Mouse (Mus musculus) mature B cell (primary cell): ENCODE data around the gene Gm28043.

Experiments used
- in situ Hi-C: fragments of 300-500 bp; cut with MboI; formaldehyde crosslinking; loops from 2 replicates; pipeline ENCODE4 v1.14.3; 2019

Gene Gm28043

DNA sequence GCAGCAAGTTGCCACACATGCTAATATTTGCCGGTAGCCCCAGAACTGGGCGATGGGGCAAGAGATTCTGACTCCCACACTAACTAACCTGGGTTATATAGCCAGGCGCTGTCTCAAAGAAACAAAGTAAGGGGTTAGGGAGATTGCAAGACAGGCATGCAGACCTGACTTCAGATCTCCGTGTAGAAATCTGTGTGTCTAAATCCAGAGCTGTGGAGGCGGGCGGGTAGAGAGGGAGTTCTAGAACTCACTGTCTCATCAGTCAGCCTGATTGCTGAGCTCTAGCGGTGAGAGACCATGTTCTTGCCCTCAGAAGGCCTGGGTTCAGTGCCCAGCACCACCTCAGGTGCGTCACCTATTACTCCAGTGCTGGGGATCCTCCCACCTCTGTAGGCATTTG is 8.8 kb downstream of the Gm28043 start:
- in situ Hi-C loops = loop anchor here (25.0 kb wide), 1 partner anchor 264 kb away; no protein-coding TSS in a partner anchor

DNA sequence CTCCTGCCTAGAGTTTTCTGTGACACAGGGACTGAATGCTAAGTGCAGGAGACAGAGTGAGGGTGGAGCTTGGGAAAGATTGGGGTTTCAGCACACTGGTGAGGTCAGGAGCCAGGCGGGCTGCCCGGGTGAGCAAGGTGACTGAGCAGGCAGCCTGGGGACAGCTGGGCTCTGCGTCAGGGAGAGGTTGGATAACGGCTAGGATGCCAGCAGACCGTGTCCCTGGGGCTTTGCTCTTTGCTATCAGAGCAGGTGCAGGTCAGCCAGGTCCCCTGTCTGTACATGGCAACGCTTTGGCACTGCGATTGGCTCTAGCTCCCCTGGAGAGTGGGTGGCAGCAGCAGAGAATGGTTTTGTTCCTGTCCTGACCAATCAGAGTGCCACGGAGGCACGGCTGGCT is 12.6 kb downstream of the Gm28043 start:
- in situ Hi-C loops = no loop called here

DNA sequence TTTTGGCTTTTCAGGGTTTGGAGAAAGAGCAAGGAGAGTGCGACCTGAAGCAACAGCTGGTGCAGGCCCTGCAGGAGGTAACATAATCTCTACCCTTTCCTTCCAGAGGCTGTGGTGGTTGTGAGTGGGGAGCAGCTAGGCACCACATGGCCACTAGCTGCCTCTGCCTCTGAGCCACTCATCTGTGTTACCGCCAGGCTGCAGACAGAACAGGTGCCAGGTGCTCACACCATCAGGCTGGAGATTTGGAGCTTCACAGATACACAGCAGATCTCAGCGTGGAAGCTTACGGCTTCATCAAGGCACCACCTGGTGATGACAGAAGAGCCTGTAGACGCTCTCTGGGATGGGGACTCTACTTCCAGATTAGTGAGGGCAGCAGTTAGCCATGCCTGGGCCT is 14.3 kb downstream of the Gm28043 start:
- in situ Hi-C loops = no loop called here

DNA sequence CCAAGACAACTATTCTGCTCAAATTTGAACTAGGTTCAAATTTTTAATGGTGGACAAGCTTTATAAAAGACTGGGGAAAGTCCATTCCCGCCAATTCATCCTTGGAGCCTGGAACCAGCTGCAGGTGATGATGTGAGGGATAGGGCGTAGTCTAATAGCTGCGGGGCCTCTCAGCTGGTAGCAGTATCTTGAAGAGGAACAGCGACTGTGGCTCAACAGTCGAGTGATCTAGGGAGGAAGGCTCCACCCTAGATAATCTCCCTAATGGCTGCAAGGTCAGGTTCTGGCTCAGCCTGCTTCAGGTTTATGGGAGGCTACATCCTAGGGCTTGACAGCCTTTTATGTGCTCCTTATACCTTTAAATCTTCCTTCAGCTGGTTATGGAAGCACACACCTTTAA is 14.9 kb downstream of the Gm28043 start:
- in situ Hi-C loops = no loop called here

DNA sequence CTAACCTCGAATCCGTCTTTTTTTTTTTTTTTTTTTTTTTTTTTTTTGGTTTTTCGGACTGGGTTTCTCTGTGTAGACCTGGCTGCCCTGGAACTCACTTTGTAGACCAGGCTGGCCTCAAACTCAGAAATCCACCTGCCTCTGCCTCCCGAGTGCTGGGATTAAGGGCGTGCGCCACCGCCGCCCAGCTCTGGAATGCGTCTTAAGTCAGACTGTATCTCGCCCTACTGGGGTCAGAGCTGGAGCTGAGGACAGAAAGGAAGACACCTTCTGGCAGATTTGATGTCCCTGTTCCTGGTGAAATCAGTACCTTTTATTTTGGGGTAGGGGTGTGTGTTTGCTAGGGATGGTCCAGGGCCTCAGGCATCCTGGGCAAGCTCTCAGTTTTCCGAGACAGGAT is 17.6 kb downstream of the Gm28043 start:
- in situ Hi-C loops = no loop called here

DNA sequence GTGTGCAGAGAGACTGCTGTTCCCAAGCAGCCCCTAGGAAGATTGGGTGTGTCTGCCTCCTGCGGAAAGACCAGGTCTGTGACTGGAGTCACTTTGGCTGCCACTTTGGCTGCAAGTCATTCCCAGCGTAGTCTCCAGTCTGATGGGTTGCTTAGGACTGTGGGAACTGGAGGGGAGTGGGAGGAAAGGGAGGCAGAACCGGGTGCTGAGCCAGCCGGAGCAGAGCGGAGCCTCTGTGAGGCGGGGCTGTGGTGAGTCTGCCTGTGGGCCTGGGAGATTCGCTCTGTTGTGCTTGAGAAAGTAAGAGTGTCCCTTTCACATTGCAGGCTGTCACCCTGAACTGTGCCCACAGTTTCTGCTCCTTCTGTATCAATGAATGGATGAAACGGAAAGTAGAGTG is 20.8 kb downstream of the Gm28043 start:
- in situ Hi-C loops = no loop called here

DNA sequence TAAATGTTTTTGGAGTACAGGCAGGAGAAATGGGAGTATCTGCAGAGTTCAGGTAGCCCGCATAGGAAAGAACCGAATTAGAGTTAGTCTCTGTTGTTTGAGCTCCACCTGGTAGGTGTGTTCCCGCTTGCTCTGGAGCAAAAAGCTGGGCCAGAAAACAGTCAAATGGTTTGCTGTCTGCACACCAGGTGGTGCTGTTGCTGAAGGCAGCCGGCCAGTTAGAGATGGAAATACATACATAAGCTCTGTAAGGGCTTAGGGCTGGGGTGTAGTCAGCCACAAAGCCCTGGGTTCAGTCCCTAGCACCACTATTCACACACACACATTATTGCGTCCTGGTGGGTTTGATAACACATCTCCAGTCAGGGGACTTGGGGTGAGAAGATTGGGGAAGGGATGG is 21.4 kb downstream of the Gm28043 start:
- in situ Hi-C loops = no loop called here

DNA sequence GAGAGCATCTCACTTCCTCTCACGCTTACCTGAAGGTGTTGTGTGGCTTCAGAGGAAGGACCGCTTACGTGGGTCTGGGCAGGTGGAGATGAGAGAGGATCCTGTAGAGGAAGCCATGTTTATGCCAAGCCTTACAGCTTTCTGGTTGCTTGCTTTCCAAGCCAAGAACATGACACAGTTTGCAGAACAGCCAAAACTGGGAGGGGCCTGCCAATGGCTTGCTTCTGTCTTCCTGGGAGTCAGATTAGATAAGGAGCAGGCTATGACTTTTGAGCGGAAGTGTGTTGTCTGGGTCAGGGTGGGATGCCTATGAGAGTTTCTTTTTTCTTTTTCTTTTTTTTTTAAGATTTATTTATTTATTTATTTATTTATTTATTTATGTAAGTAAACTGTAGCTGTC is 22.7 kb downstream of the Gm28043 start:
- in situ Hi-C loops = no loop called here

DNA sequence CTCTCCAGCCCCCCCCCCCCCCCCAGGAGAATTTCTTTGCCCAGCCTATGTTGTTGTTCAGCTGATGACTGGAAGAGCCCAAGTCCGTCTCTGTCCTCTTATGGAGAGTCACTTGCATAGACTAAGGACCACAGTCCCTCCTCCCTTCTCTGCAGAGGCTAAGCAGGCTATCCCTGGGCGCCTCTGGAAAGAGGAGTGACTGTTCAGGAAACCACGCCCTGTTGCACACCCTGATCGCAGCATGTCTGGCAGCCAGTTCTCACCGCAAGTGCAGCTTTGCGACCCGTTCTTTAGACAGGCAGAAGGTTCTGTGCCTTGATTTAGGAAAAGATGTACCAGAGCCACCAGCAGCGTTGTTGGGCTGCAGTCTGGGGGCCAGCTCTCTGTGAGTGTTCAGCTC is 23.2 kb downstream of the Gm28043 start:
- in situ Hi-C loops = no loop called here

DNA sequence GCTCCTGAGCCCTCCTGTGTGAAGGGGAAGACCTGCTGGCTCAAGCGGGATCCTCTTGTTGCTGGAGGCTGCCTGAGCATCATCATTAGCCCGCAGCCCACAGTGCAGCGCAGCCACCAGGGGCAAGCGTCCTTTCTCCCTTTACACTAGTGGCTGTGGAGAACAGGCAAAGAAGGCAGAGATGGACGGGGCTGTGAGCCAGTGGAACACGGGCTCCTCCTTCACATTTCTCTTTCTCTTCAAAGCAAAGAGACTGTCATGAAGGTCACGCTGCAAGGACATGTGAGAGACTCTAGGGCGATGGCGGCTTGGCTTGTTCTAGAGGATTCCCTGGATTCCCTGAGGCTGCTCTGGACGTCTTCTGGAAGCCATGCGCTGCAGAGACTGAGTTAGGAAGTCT is 26.3 kb downstream of the Gm28043 start:
- in situ Hi-C loops = no loop called here

DNA sequence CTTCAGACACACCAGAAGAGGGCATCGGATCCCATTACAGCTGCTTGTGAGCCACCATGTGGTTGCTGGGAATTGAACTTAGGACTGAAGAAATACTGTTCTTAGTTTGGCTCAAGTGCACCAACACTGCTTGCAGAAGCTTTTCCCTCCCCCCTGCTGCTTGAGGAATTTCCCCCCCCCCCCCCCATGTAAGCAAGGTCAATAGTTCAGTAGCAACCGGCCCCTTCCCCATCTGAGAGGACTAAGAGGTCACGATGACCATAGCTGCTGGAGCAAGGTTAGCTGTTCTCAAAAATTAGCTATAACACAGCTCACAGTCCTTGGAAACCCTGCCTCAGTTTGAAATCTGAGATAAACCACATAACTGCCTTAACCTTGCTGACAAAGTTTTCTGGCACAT is 27.5 kb downstream of the Gm28043 start:
- in situ Hi-C loops = no loop called here

DNA sequence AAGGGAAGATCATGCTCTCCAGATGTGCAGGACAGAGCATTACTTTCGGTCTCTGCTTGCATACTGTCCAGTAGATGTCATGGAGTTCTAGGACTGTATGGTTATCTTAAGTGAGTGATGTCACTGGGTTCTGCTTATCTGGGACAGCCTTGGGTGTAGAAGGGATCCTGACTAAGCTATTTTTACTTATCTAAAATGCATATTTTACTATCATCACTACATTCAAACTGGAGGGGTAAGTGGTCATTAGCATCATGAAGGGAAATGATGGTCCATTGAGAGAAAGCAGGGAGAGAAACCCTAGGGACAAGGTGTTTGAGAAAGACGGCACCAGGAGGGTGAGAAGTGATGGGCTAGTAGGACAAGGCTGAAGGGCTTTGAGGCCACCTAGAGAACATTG is 43.6 kb downstream of the Gm28043 start:
- in situ Hi-C loops = no loop called here

DNA sequence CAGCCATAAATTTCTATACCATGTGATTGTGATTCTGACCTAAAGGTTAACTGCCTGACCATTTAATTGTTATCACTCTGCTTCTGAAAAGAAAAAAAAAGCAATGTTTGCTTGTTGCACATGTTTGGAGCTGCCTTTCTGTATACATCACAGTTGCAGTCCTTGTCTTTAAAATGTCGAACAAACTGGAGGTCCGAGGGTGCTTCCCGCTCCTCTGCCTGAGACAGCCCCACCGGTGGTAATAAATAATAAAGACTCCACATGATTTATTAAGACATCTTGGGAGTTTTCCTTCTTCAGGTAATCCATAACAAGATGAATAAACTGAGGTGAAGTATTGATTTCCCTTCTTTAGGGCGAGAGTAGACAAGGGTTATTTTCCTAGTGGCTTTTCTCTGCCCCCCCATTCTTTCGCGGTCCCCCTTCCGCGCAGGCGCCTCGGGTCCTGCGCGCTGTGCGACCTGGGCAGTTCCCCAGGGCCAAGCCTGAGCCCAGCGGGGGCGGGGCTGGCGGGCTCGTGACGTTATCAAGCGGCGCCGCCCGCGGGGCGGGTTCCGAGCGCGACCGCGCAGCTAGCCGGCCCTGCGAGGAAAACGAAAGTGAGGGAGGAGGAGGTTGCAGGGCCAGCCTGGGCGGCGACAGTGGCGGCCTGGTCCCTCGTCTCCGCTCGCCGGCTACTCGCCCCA is 45.5 kb downstream of the Gm28043 start, which contains the start of gene Cmtr1:
TSS of gene Cmtr1 (plus strand) at position 520 of the 686 bp plus-strand sequence.
- in situ Hi-C loops = no loop called here

DNA sequence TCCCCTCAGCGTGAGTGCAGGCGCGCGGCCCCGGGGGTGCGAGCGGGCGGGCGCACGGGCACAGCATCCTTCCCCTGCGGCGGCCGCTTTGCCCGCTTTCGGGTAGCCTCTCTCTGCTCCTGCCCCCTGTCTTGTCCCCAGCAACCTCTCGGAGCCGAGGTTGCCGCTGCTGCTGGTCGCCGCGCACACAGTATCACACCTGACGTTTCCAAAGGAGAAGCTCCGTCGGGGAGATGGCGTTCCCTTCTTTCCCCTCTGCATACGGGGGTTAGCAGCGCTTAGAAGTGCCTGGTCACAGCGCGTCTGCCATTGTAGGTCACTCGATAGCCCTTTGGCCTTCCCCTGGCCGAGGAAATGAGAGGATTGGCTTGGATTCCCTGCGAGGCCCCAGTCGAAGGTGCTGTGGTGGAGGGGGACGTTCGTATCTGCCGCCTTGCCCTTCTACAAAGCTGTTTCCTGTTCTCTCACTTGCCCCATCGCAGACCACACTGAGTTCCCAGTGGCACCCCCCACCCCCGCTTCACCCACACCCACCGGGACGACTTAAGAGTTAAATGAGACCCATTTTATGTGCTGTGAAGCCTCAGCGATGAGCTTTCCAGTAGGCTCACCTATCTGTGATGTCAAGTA is 46.2 kb downstream of the Gm28043 start:
- in situ Hi-C loops = no loop called here

DNA sequence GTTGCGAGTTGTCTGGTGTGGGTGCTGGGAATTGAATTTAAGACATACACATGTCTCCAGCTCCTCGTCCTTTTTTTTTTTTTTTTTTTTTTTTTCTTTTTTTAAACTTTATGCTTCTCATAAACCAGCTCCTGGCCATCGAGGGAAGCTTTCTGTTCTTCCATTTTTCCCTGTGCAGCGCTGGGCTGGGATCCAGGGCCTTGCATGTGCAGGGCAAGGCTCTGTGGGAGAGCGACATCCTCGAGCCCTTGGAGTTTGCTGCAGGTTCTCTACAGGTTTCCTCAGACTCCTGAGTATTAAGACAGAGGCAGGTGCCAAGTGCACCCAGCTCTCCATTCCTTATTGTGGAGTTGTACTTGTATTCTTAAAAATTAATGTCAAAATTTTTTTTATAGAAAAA is 47.5 kb downstream of the Gm28043 start:
- in situ Hi-C loops = no loop called here

DNA sequence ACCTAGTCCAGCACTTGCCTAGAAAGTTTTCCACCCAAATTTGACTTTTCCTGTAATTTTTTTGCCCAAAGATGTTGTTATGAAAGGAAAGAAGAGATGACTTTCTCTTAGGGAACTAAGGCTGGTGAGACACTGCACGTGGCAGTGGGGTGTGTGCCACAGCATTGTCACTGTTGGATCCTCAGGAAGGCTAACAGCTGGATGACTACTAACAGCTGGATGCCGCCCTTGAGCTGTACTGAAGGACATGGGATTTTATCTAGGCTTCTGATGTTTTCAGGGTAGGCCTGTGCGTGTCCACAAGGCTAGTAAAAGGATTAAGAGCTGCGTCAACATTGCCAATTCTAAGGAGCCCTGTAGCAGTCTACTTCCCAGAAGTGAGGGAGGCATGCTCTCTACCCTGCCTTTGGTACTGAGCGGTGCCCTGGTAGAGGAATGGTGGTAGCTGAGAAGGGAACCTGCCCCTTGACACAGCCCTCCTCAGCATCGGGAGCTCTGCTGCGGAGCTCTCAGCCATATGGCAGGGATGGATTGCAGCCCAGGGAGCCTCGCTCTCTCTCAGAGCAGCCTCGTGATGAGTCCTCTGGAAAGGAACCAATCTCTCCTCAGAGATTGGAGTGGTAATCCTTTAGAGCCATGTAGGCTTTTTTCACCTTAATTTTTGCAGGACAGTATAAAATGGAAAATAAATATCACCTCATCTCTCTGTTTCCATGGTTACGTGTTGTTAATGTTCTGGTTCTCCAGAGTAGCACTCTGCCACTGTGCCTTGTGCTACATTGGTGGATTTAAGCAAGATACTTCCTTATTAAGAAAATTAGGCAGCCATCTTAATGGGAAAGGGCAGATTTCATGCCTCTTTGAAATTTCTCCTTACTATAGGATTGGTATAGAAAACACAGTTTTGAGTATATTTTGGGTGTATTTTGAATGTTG is 53.6 kb downstream of the Gm28043 start:
- in situ Hi-C loops = no loop called here

DNA sequence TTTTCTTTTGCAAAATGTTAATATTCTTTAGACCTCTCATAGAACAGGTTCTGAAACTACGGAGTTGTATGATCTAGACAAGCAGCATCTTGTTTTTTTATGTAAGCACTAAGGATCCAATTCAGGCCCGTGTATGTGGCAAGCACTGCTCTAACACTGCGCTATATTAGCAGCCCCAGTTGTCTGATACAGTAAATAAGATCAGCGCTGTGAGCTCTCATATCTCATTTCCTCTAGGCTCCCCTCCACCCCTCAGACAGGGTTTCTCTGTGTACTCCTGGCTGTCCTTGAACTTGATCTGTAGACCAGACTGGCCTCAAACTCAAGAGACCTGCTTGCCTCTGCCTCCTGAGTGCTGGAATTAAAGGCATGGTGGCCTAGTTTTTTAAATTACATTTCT is 54.4 kb downstream of the Gm28043 start:
- in situ Hi-C loops = no loop called here

DNA sequence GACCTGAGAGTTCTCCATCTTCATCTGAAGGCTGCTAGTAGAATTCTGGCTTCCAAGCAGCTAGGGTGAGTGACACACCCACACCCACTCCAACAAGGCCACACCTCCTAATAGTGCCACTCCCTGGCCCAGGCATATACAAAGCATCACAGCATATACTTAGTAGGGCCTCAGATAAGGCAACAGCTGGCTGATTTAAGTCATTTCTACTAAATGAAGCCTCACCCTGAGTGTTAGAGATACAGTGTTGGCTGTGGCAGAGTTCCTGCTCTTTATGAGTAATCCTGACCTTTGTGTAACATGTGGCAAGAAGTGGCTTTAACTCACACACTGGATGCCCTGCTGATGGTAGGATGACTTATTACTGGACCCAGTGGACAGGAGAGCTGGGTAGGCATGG is 55.3 kb downstream of the Gm28043 start:
- in situ Hi-C loops = no loop called here

DNA sequence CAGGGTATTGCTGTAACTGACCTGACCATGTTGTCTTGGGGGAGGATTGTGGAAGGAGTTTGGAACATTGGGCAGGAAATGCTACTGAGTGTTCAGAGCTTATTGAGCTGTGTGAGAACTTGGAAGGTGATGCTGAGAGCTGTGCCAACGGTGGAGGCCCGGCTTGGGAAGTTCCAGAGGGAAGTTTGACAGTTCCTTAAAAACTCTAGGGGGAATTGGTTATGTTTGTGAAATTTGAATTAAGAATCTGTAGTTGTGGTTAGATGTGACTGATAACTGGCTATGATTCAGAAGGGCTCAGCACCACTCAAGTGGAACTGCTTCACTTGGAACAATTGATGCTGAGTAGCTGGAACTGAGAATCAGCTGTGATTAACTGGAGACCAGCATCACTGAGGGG is 56.3 kb downstream of the Gm28043 start:
- in situ Hi-C loops = no loop called here

DNA sequence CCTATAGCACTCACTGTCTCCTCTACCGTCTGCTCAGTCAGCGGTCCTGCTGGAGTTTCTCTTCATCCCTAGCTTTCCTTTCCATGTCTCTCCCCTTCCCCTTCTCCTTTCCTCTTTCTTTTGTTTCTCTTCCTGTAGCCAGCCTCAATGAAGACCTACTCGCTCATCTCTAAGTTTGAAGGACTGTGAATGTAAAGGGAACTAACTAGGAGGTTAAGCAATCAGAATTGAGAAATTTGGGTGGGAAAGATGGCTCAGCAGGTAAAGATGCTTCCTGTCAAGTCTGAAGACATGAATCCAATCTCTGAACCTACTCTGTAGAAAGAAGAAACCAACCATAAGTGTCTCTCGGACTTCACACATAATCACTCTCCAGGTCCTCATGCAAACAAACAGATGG is 58.6 kb downstream of the Gm28043 start:
- in situ Hi-C loops = no loop called here

DNA sequence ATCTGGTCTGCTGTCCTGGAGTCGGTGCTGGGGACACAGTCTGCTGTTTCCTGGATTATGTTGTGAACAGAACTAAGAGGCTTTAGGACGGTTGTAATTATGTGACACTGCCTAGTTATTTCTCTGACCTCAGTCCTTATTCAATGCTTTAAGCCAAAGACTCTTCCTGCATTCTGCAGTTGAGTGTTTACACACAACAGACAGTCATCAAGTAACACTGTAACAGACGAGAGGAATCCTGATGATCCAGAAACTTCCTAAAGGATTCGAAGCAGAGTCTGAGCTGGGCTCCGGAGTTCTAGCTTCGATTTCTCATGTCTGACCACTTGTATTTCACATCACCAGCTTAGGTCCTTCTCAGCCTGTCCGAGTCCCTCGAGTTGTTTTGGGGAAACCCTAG is 63.9 kb downstream of the Gm28043 start:
- in situ Hi-C loops = no loop called here

DNA sequence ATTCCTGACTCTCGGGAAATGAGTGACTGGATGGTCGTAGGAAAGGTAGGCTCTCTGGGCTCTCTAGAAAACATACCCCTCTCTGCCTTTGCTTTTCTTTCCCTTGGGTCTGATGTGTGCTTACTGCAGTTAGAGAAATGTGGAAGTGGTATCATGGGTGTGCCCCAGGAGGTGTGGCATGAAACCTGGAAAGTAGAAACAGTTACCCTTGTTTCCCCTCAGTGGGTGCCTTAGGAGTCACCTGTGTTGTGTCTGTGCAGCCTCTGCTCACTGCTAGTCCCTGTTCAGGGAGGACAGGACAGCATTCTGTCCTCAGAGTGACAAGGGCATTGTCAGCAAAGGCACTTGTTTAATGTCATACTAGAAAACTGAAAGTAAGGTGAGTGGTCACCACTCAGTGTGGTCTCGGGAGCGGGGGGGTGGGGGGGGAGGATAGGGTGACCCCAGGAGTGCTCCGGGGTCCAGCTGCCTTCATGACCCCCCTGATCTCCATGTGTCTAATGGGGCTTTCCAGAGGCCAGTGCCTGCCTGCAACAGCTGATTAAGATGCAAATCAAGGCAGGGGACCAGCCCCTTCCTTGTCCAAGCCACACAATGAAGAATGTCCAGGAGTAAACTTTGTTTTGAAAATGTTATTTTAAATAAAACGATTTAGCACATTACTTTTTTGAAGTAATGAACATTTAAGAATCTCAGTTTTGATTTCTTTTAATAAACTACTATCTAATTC is 64.5 kb downstream of the Gm28043 start:
- in situ Hi-C loops = no loop called here
